Mouse (Mus musculus) G1E (cell line): Measurements from ENCODE around the gene 6030468B19Rik. TPM values are rescaled to one million over a fixed set of nuclear protein-coding genes. Genes with fewer than 3 reads are reported as not detected.
"Not testable (repeated sequence)": the region's sequence is repeated elsewhere in the genome, so short reads cannot be mapped to it uniquely, and the experiment has no call there.

ENCODE experiments used
- ATAC-seq: 2 replicates; pipeline ENCODE4 v1.8.0; 2016; ENCODE audit warnings: mild to moderate bottlenecking; ENCODE audit not compliant: insufficient number of reproducible peaks, poor library complexity, low FRiP score, severe bottlenecking; ENCODE audit errors: extremely low read depth
- DNase-seq: peaks from one replicate; pipeline ENCODE4 v3.0.0; 2012; ENCODE audit warnings: low spot score
- H3K27me3 ChIP-seq: 2 replicates; pipeline ENCODE4 v1.6.1; 2012; ENCODE audit warnings: mild to moderate bottlenecking, low read length, inconsistent platforms; ENCODE audit not compliant: insufficient read depth
- H3K36me3 ChIP-seq: replicated peaks from 2 replicates; pipeline ENCODE3; 2012; ENCODE audit warnings: mild to moderate bottlenecking, inconsistent platforms
- H3K4me1 ChIP-seq: 2 replicates; pipeline ENCODE4 v1.6.1; 2012; ENCODE audit warnings: low read depth, low read length, inconsistent platforms, mixed read lengths; ENCODE audit not compliant: insufficient read depth
- H3K4me3 ChIP-seq: 2 replicates; pipeline ENCODE4 v1.5.1; 2012; ENCODE audit warnings: low read depth, mild to moderate bottlenecking, inconsistent platforms, low read length, moderate library complexity, mixed read lengths
- H3K9me3 ChIP-seq: replicated peaks from 2 replicates; pipeline ENCODE4 v1.6.1; 2012; ENCODE audit warnings: inconsistent platforms
- CTCF ChIP-seq: IDR thresholded peaks from 2 replicates; pipeline ENCODE4 v1.5.1; 2012; ENCODE audit warnings: low read depth, low read length, inconsistent platforms, mixed read lengths
- GATA1 ChIP-seq: IDR thresholded peaks from 2 replicates; pipeline ENCODE4 v1.6.1; 2012; ENCODE audit warnings: borderline replicate concordance, low read length, inconsistent platforms, mixed read lengths
- GATA2 ChIP-seq: IDR thresholded peaks from 2 replicates; pipeline ENCODE4 v1.6.1; 2012; ENCODE audit warnings: low read depth, low read length, inconsistent platforms, borderline replicate concordance
- POLR2AphosphoS5 ChIP-seq: IDR thresholded peaks from 2 replicates; pipeline ENCODE4 v1.6.1; 2012; ENCODE audit warnings: low read depth, low read length, inconsistent platforms; ENCODE audit not compliant: insufficient replicate concordance
- TAL1 ChIP-seq: conservative IDR thresholded peaks from 2 replicates; pipeline ENCODE4 v1.6.1; 2012; ENCODE audit warnings: low read depth, low read length, inconsistent platforms, mixed read lengths
- polyA plus RNA-seq: library from polyadenylated mRNA; stranded (reverse); fragments of >175 nt; gene quantifications from 2 replicates; pipeline ENCODE4 v1.2.3, GENCODE M21; 2012
- total RNA-seq, 2 experiments: library from RNA; stranded (forward) in 1 of 2; stranded (reverse) in 1 of 2; fragments of 200-1000 nt in 1 of 2; fragments of >200 nt in 1 of 2; fragmentation: Nextera tagmentation in 1 of 2; gene quantifications; 2 replicates each; pipeline ENCODE4 v1.2.3; 2014 to 2017

6030468B19Rik gene
- total and polyA plus RNA-seq, 3 experiments, result 3.3 to 20.9 (median 10.3) TPM

- ATAC-seq (no peak), DNase-seq (peak; percentile 33)
- Histone ChIP-seq H3K4me1 (peaks cover 81% of the 10 kb centered on the region), H3K36me3 (peaks cover 21% of the 10 kb centered on the region), H3K4me3 (no peak overlapping the region), H3K9me3 (no peaks in the 10 kb centered on the region), H3K27me3 (no peaks in the 10 kb centered on the region)
- TF ChIP-seq GATA1 (no peak), CTCF (no peak)
Observed at GRCm38 (mm10) chr11:117828149-117828887, 30.9 kb downstream of the 6030468B19Rik start.

GRCm38 (mm10) chr11:117828888-117829604, 31.6 kb downstream of the 6030468B19Rik start:
- TF ChIP-seq GATA1 (no peak), TAL1 (no peak), POLR2AphosphoS5 (no peak), GATA2 (no peak), CTCF (no peak)
- no peaks in the 10 kb centered on the region for H3K9me3 ChIP-seq
- no peak overlapping the region for H3K4me3 ChIP-seq
- peaks cover 14% of the 10 kb centered on the region for H3K36me3 ChIP-seq
- DNase-seq (no peak), ATAC-seq (no peak)
- H3K4me1 ChIP-seq, result peaks cover 74% of the 10 kb centered on the region
- H3K27me3 ChIP-seq, result no peaks in the 10 kb centered on the region

GRCm38 (mm10) chr11:117829671-117830215, 32.3 kb downstream of the 6030468B19Rik start:
- Histone ChIP-seq H3K9me3 (no peaks in the 10 kb centered on the region), H3K36me3 (peaks cover 9% of the 10 kb centered on the region), H3K4me1 (peaks cover 69% of the 10 kb centered on the region), H3K4me3 (no peak overlapping the region), H3K27me3 (no peaks in the 10 kb centered on the region)
- ATAC-seq (no peak), DNase-seq (no peak)
- TF ChIP-seq TAL1 (no peak), CTCF (no peak), GATA2 (no peak), POLR2AphosphoS5 (no peak), GATA1 (no peak)

- TF ChIP-seq GATA1, result no peak
- no peak for TF ChIP-seq GATA2
- TF ChIP-seq CTCF, result no peak
- no peak for TF ChIP-seq TAL1
- no peak for TF ChIP-seq POLR2AphosphoS5
- no peak overlapping the region for H3K4me3 ChIP-seq
- no peaks in the 10 kb centered on the region for H3K27me3 ChIP-seq
- no peak for ATAC-seq
- H3K9me3 ChIP-seq, result no peaks in the 10 kb centered on the region
- peaks cover 63% of the 10 kb centered on the region for H3K4me1 ChIP-seq
- no peak for DNase-seq
- H3K36me3 ChIP-seq, result peaks cover 10% of the 10 kb centered on the region
Observed at GRCm38 (mm10) chr11:117830401-117830800, 32.9 kb downstream of the 6030468B19Rik start.

- Histone ChIP-seq H3K9me3 (no peaks in the 10 kb centered on the region), H3K4me3 (peak overlapping the region; percentile 70), H3K36me3 (peaks cover 13% of the 10 kb centered on the region), H3K4me1 (peaks cover 58% of the 10 kb centered on the region), H3K27me3 (no peaks in the 10 kb centered on the region)
- ATAC-seq (peak; percentile 67), DNase-seq (peak; percentile 72)
- no peak for TF ChIP-seq TAL1
- peak; percentile 80 for TF ChIP-seq CTCF
- no peak for TF ChIP-seq GATA2
- TF ChIP-seq GATA1, result no peak
- TF ChIP-seq POLR2AphosphoS5, result no peak
Observed at GRCm38 (mm10) chr11:117832086-117832969, 34.9 kb downstream of the 6030468B19Rik start.

DNA sequence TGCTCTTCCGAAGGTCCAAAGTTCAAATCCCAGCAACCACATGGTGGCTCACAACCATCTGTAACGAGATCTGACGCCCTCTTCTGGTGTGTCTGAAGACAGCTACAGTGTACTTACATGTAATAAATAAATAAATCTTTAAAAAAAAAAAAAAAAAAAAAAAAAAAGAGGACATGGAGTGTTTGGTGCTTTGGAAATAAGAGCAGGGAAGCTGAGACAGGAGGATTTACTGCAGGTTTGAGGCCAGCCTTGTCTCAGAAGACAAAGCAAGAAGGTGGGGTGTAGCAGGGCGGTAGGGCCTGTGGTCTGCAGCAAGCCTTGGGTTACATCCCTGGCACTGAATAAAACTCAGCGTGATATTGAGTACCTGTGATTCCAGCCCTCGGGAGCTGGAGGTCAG, 36.0 kb downstream of the 6030468B19Rik start:
- not testable (repeated sequence) for H3K4me3 ChIP-seq, H3K27me3 ChIP-seq, DNase-seq, H3K9me3 ChIP-seq, ATAC-seq
- peaks cover 13% of the 10 kb centered on the region for H3K36me3 ChIP-seq
- H3K4me1 ChIP-seq, result peaks cover 52% of the 10 kb centered on the region
